In the genomic region with DNA sequence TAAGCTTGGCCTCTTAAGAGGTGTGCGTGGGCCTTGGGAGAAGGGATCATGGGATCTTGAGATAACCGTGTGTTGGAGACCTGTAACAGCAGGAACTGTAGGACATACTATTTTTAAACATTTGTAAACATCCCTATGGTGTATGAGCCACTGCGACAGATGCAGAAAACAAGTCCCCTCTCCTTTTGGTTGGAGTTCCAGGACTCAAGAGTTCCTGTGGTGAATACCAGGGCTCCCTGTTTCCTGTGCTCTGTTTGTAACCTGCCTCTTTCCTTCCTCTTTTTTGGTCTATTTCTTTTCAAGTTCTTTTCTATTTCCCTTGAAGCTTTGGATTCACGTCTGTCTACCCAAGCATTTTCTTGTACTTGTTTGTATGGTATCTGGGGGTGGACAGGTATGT, we compare ENCODE assay signal across 9 mouse cellular contexts. TPM values are rescaled to one million over a fixed set of nuclear protein-coding genes. Genes with fewer than 3 reads are reported as not detected.
DNase-seq lines count a peak whose midpoint lies in the region; ATAC-seq and TF ChIP-seq lines count a peak whose summit lies in the region.
"Had no signal": no experiment of that assay in that cellular context is flagged by ENCODE, and none has a peak within 500 bp of the region (broad histone marks: within the 10 kb centered on the region; RNA-seq: fewer than 3 reads in every experiment).

No protein-coding gene starts in this region.

- H3K79me2 ChIP-seq in heart, adult 2 months (replicated peaks; ENCODE audit: control insufficient read depth, insufficient read depth, low read length): peaks cover 2% of the 10 kb centered on the region; the same call in 1 of the 2 replicates

- TF ChIP-seq CTCF in heart, adult 2 months (IDR thresholded peaks at IDR 0.05): no peak
- TF ChIP-seq CTCF in lung, embryonic 14.5 days (IDR thresholded peaks at IDR 0.05; ENCODE audit: low read depth): no peak
- TF ChIP-seq CTCF in thymus, adult 2 months (IDR thresholded peaks at IDR 0.05; ENCODE audit: borderline replicate concordance, control insufficient read depth, extremely low read depth, insufficient read depth, low read length, poor library complexity): no peak

- no peak for ATAC-seq in lung, embryonic 14.5 days (ENCODE audit: insufficient read depth)
- ATAC-seq in hindbrain, embryonic 12.5 days (ENCODE audit: low FRiP score): no peak
- no peak for ATAC-seq in midbrain, embryonic 15.5 days (replicated peaks)

- TF ChIP-seq EP300 in heart, adult 2 months (IDR thresholded peaks at IDR 0.05; ENCODE audit: insufficient read depth, low read depth, low read length): no peak

- H3K4me2 ChIP-seq in lung, embryonic 14.5 days: peak overlapping the region; percentile 87; the same call in 1 of the 2 replicates
- peak overlapping the region; percentile 67 for H3K4me2 ChIP-seq in hindbrain, embryonic 12.5 days (replicated peaks)
- H3K4me2 ChIP-seq in midbrain, embryonic 15.5 days: peak overlapping the region; percentile 77

- DNase-seq in heart, adult 2 months: no peak
- DNase-seq in heart, postnatal 4 days: no peak
- no peak for DNase-seq in lung, embryonic 14.5 days
- DNase-seq in lung, postnatal 10 days: no peak
- no peak for DNase-seq in thymus, adult 2 months
- DNase-seq in thymus, postnatal 0 days (ENCODE audit: low spot score): no peak
- DNase-seq: cerebellum, postnatal 25 days had no signal

- WGBS in heart, adult 2 months: 24% methylated on average over 4 of the region's 4 CpGs
- 56% methylated on average over 4 of the region's 4 CpGs for WGBS in lung, embryonic 14.5 days
- WGBS in hindbrain, embryonic 12.5 days: 86% methylated on average over 4 of the region's 4 CpGs
- 87% methylated on average over 4 of the region's 4 CpGs for WGBS in midbrain, embryonic 15.5 days
- WGBS in thymus, adult 2 months: 25% methylated on average over 4 of the region's 4 CpGs

- TF ChIP-seq POLR2A in heart, adult 2 months (IDR thresholded peaks at IDR 0.05; ENCODE audit: insufficient read depth, low read depth, low read length): no peak
- no peak for TF ChIP-seq POLR2A in thymus, adult 2 months (IDR thresholded peaks at IDR 0.05; ENCODE audit: control insufficient read depth, extremely low read depth, insufficient read depth, low read length, poor library complexity)

- H3K9ac ChIP-seq in heart, adult 2 months (ENCODE audit: low read depth, low read length): peak overlapping the region; percentile 49
- H3K9ac ChIP-seq in lung, embryonic 14.5 days: no peak overlapping the region
- no peak overlapping the region for H3K9ac ChIP-seq in hindbrain, embryonic 12.5 days
- no peak overlapping the region for H3K9ac ChIP-seq in midbrain, embryonic 15.5 days

- peak overlapping the region; percentile 84; the same call in 1 of the 2 replicates for H3K4me3 ChIP-seq in heart, adult 2 months
- H3K4me3 ChIP-seq in lung, embryonic 14.5 days (ENCODE audit: low read depth, low read length): no peak overlapping the region
- peak overlapping the region; percentile 82; the same call in 1 of the 2 replicates for H3K4me3 ChIP-seq in hindbrain, embryonic 12.5 days
- peak overlapping the region; percentile 91 for H3K4me3 ChIP-seq in midbrain, embryonic 15.5 days
- no peak overlapping the region for H3K4me3 ChIP-seq in thymus, adult 2 months (ENCODE audit: control insufficient read depth, insufficient read depth, low read length)

- H3K36me3 ChIP-seq in heart, adult 2 months (ENCODE audit: control insufficient read depth, insufficient read depth, low read length): peaks cover 31% of the 10 kb centered on the region
- peaks cover 26% of the 10 kb centered on the region for H3K36me3 ChIP-seq in lung, embryonic 14.5 days (ENCODE audit: insufficient read depth)
- peaks cover 31% of the 10 kb centered on the region for H3K36me3 ChIP-seq in hindbrain, embryonic 12.5 days
- peaks cover 19% of the 10 kb centered on the region for H3K36me3 ChIP-seq in midbrain, embryonic 15.5 days (replicated peaks)
- H3K36me3 ChIP-seq in thymus, adult 2 months (ENCODE audit: control insufficient read depth, insufficient read depth, low read length): peaks cover 4% of the 10 kb centered on the region; the same call in 1 of the 2 replicates

- H3K9me3 ChIP-seq in lung, embryonic 14.5 days (ENCODE audit: low read depth, low read length): no peaks in the 10 kb centered on the region
- H3K9me3 ChIP-seq in hindbrain, embryonic 12.5 days (replicated peaks): no peaks in the 10 kb centered on the region
- no peaks in the 10 kb centered on the region for H3K9me3 ChIP-seq in midbrain, embryonic 15.5 days

- H3K27ac ChIP-seq in heart, adult 2 months: peak overlapping the region; percentile 100
- H3K27ac ChIP-seq in lung, embryonic 14.5 days (ENCODE audit: low read depth): no peak overlapping the region
- no peak overlapping the region for H3K27ac ChIP-seq in hindbrain, embryonic 12.5 days
- no peak overlapping the region for H3K27ac ChIP-seq in midbrain, embryonic 15.5 days
- no peak overlapping the region for H3K27ac ChIP-seq in thymus, adult 2 months (ENCODE audit: control insufficient read depth, insufficient read depth, low read length)

- peaks cover 14% of the 10 kb centered on the region for H3K4me1 ChIP-seq in heart, adult 2 months (ENCODE audit: control insufficient read depth, insufficient read depth, low read length)
- H3K4me1 ChIP-seq in lung, embryonic 14.5 days (ENCODE audit: insufficient read depth): 0 out of 2 replicates have a peak, but pooled peaks cover 5% of the 10 kb centered on the region
- peaks cover 15% of the 10 kb centered on the region for H3K4me1 ChIP-seq in hindbrain, embryonic 12.5 days
- peaks cover 31% of the 10 kb centered on the region for H3K4me1 ChIP-seq in midbrain, embryonic 15.5 days
- H3K4me1 ChIP-seq in thymus, adult 2 months (replicated peaks; ENCODE audit: control insufficient read depth, insufficient read depth, low read length): peaks cover 17% of the 10 kb centered on the region

- no peaks in the 10 kb centered on the region for H3K27me3 ChIP-seq in heart, adult 2 months (ENCODE audit: control insufficient read depth, insufficient read depth, low read length)
- H3K27me3 ChIP-seq in lung, embryonic 14.5 days (ENCODE audit: insufficient read depth, low read length): no peaks in the 10 kb centered on the region
- no peaks in the 10 kb centered on the region for H3K27me3 ChIP-seq in hindbrain, embryonic 12.5 days
- no peaks in the 10 kb centered on the region for H3K27me3 ChIP-seq in midbrain, embryonic 15.5 days (replicated peaks)
- H3K27me3 ChIP-seq in thymus, adult 2 months (ENCODE audit: control insufficient read depth, insufficient read depth, low read length): no peaks in the 10 kb centered on the region

- intact Hi-C loops in heart, adult 2 months (cut with DNase I): loop anchor here (10.0 kb wide), 1 partner anchor 351 kb away; the partner anchor contains the start of gene Clec2d

RNA-seq across cellular contexts. Expression of gene Gabarapl1, which starts 2.8 kb away (rescaled TPM):
- 100 to 1,000 TPM; 118 to 166 TPM for total RNA-seq in heart, adult 2 months (2021)
- 63.7 and 73.3 TPM in 2 replicates for polyA plus RNA-seq in heart, adult 2 months (2012; rRNA removed)
- 10 to 100 TPM; 40.0 to 40.2 TPM for total RNA-seq in heart, postnatal 4 days (2021)
- polyA plus RNA-seq in lung, embryonic 14.5 days (2014; fragmentation: Nextera tagmentation; extraction: Ambion mirVana): 12.4 and 12.5 TPM in 2 replicates
- 105 and 106 TPM in 2 replicates for polyA plus RNA-seq in hindbrain, embryonic 12.5 days (2016; fragmentation: Nextera tagmentation; extraction: Ambion mirVana)
- 201 TPM in 2 replicates for polyA plus RNA-seq in midbrain, embryonic 15.5 days (2015; fragmentation: Nextera tagmentation; extraction: Ambion mirVana)
- polyA plus RNA-seq in thymus, adult 2 months (2012; rRNA removed): 24.6 and 29.8 TPM in 2 replicates
- 32.0 and 34.1 TPM in 2 replicates for polyA plus RNA-seq in thymus, postnatal 0 days (2015; fragmentation: Nextera tagmentation; extraction: Ambion mirVana)

RNA-seq across cellular contexts. Expression of gene Tmem52b, which starts 23.4 kb away (rescaled TPM):
- not detected for total RNA-seq in heart, adult 2 months (2021)
- polyA plus RNA-seq in heart, adult 2 months (2012; rRNA removed): not detected in 2 replicates
- not detected for total RNA-seq in heart, postnatal 4 days (2021)
- 0.47 and 0.55 TPM in 2 replicates for polyA plus RNA-seq in lung, embryonic 14.5 days (2014; fragmentation: Nextera tagmentation; extraction: Ambion mirVana)
- not detected in 2 replicates for polyA plus RNA-seq in hindbrain, embryonic 12.5 days (2016; fragmentation: Nextera tagmentation; extraction: Ambion mirVana)
- polyA plus RNA-seq in midbrain, embryonic 15.5 days (2015; fragmentation: Nextera tagmentation; extraction: Ambion mirVana): 0.32 TPM in 1 of 2 replicates, not detected in the other
- polyA plus RNA-seq in thymus, adult 2 months (2012; rRNA removed): 0.18 TPM in 1 of 2 replicates, not detected in the other
- not detected in 2 replicates for polyA plus RNA-seq in thymus, postnatal 0 days (2015; fragmentation: Nextera tagmentation; extraction: Ambion mirVana)

RNA-seq across cellular contexts. Expression of gene Olr1, which starts 28.8 kb away (rescaled TPM):
- under 1 TPM; 0.07 to 0.21 TPM for total RNA-seq in heart, adult 2 months (2021)
- polyA plus RNA-seq in heart, adult 2 months (2012; rRNA removed): 0.06 TPM in 2 replicates
- total RNA-seq in heart, postnatal 4 days (2021): under 1 TPM; 0.26 to 0.41 TPM
- polyA plus RNA-seq in lung, embryonic 14.5 days (2014; fragmentation: Nextera tagmentation; extraction: Ambion mirVana): 0.18 and 0.21 TPM in 2 replicates
- polyA plus RNA-seq in hindbrain, embryonic 12.5 days (2016; fragmentation: Nextera tagmentation; extraction: Ambion mirVana): 0.07 TPM in 1 of 2 replicates, not detected in the other
- polyA plus RNA-seq in midbrain, embryonic 15.5 days (2015; fragmentation: Nextera tagmentation; extraction: Ambion mirVana): not detected in 2 replicates
- polyA plus RNA-seq in thymus, adult 2 months (2012; rRNA removed): 0.13 and 0.19 TPM in 2 replicates
- 0.09 and 0.12 TPM in 2 replicates for polyA plus RNA-seq in thymus, postnatal 0 days (2015; fragmentation: Nextera tagmentation; extraction: Ambion mirVana)

RNA-seq across cellular contexts. Expression of gene Klre1, which starts 42.0 kb away (rescaled TPM):
- total RNA-seq in heart, adult 2 months (2021): under 1 TPM in 1 of 2 experiments, not detected in 1; 0.14 TPM
- 0.15 and 0.33 TPM in 2 replicates for polyA plus RNA-seq in heart, adult 2 months (2012; rRNA removed)
- total RNA-seq in heart, postnatal 4 days (2021): not detected
- not detected in 2 replicates for polyA plus RNA-seq in lung, embryonic 14.5 days (2014; fragmentation: Nextera tagmentation; extraction: Ambion mirVana)
- polyA plus RNA-seq in hindbrain, embryonic 12.5 days (2016; fragmentation: Nextera tagmentation; extraction: Ambion mirVana): not detected in 2 replicates
- polyA plus RNA-seq in midbrain, embryonic 15.5 days (2015; fragmentation: Nextera tagmentation; extraction: Ambion mirVana): not detected in 2 replicates
- polyA plus RNA-seq in thymus, adult 2 months (2012; rRNA removed): 0.23 and 0.44 TPM in 2 replicates
- polyA plus RNA-seq in thymus, postnatal 0 days (2015; fragmentation: Nextera tagmentation; extraction: Ambion mirVana): 0.45 and 0.74 TPM in 2 replicates

RNA-seq across cellular contexts. Expression of gene Klrd1, which starts 55.9 kb away (rescaled TPM):
- total RNA-seq in heart, adult 2 months (2021): under 1 TPM in 1 of 2 experiments, not detected in 1; 0.48 TPM
- polyA plus RNA-seq in heart, adult 2 months (2012; rRNA removed): 0.64 TPM in 1 of 2 replicates, not detected in the other
- not detected for total RNA-seq in heart, postnatal 4 days (2021)
- polyA plus RNA-seq in lung, embryonic 14.5 days (2014; fragmentation: Nextera tagmentation; extraction: Ambion mirVana): not detected in 2 replicates
- polyA plus RNA-seq in hindbrain, embryonic 12.5 days (2016; fragmentation: Nextera tagmentation; extraction: Ambion mirVana): not detected in 2 replicates
- not detected in 2 replicates for polyA plus RNA-seq in midbrain, embryonic 15.5 days (2015; fragmentation: Nextera tagmentation; extraction: Ambion mirVana)
- 0.60 and 1.1 TPM in 2 replicates for polyA plus RNA-seq in thymus, adult 2 months (2012; rRNA removed)
- polyA plus RNA-seq in thymus, postnatal 0 days (2015; fragmentation: Nextera tagmentation; extraction: Ambion mirVana): 9.1 and 12.2 TPM in 2 replicates

Comparison
In these comparisons a context has a peak if more than half of its experiments do, and no peak if none do; other contexts are left out.
1. H3K4me3 ChIP-seq: peak in heart, adult 2 months (single experiment), hindbrain, embryonic 12.5 days (single experiment) and midbrain, embryonic 15.5 days (single experiment); none in lung, embryonic 14.5 days (single experiment) and thymus, adult 2 months (single experiment).
2. Peak in every context shown above with its lines, with median percentiles within 50 percentile points of each other: H3K4me2 ChIP-seq.